Mouse (Mus musculus) heart, postnatal 0 days (tissue): ENCODE data around the gene Krt26. TPM values are rescaled to one million over a fixed set of nuclear protein-coding genes. Genes with fewer than 3 reads are reported as not detected.

ENCODE experiments used
- ATAC-seq: fragments of 200-750 bp; cut with Nextera tagmentation; 2 replicates; pipeline ENCODE4 v1.8.0; 2017; ENCODE audit warnings: low read depth, moderate number of reproducible peaks, moderate library complexity; ENCODE audit not compliant: insufficient read depth
- DNase-seq: peaks from one replicate; pipeline ENCODE4 v3.0.0-alpha.2; 2016; ENCODE audit warnings: low spot score
- H3K27ac ChIP-seq: fragments of 300-500 bp; sonication (generic); 2 replicates; pipeline ENCODE4 v1.5.1; 2014; ENCODE audit warnings: low read depth, mild to moderate bottlenecking
- H3K27me3 ChIP-seq: fragments of 300-500 bp; sonication (generic); 2 replicates; pipeline ENCODE4 v1.6.1; 2014; ENCODE audit warnings: low read length, mixed read lengths; ENCODE audit not compliant: control insufficient read depth, insufficient read depth
- H3K36me3 ChIP-seq: fragments of 300-500 bp; sonication (generic); replicated peaks from 2 replicates; pipeline ENCODE4 v1.6.1; 2014; ENCODE audit warnings: low read length, mixed read lengths; ENCODE audit not compliant: control insufficient read depth, insufficient read depth
- H3K4me1 ChIP-seq: fragments of 300-500 bp; sonication (generic); 2 replicates; pipeline ENCODE4 v1.6.1; 2014; ENCODE audit warnings: antibody characterized with exemption; ENCODE audit not compliant: control insufficient read depth, insufficient read depth
- H3K4me2 ChIP-seq: fragments of 300-500 bp; sonication (generic); 2 replicates; pipeline ENCODE4 v1.6.1; 2014; ENCODE audit warnings: low read depth, mild to moderate bottlenecking, low read length, moderate library complexity
- H3K4me3 ChIP-seq: fragments of 300-500 bp; sonication (generic); 2 replicates; pipeline ENCODE4 v1.5.1; 2014; ENCODE audit warnings: low read depth, low read length
- H3K9ac ChIP-seq: fragments of 300-500 bp; sonication (generic); replicated peaks from 2 replicates; pipeline ENCODE4 v1.6.1; 2014; ENCODE audit warnings: low read depth, low read length, mixed read lengths
- H3K9me3 ChIP-seq: fragments of 300-500 bp; sonication (generic); replicated peaks from 2 replicates; pipeline ENCODE4 v1.6.1; 2016; ENCODE audit warnings: low read length; ENCODE audit not compliant: control insufficient read depth
- CTCF ChIP-seq: IDR thresholded peaks from 2 replicates; pipeline ENCODE4 v1.5.1; 2016; ENCODE audit warnings: antibody characterized with exemption, control low read depth, low read depth
- EP300 ChIP-seq: IDR thresholded peaks from 2 replicates; pipeline ENCODE4 v1.6.1; 2016; ENCODE audit warnings: antibody characterized with exemption, low read depth
- WGBS: fragments of 180-500 bp; shearing (Covaris S2); extraction: QIAGEN DNeasy Blood & Tissue Kit; methylation state at CpG from one replicate; pipeline ENCODE4 v1.1.7; 2014; 5-methylcytosine and 5-hydroxymethylcytosine counted together
- polyA plus RNA-seq: library from polyadenylated mRNA; unstranded; fragments of >200 nt; fragmentation: Nextera tagmentation; extraction: Ambion mirVana; gene quantifications from 2 replicates; pipeline ENCODE4 v1.2.1, GENCODE M21; 2015
- total RNA-seq: library from RNA; depleted of rRNA; stranded (reverse); fragments of >200 nt; gene quantifications from 2 replicates; pipeline ENCODE4 v1.2.3, GENCODE M21; 2014; ENCODE audit warnings: low replicate concordance

The Krt26 gene
- total and polyA plus RNA-seq, 2 experiments from 2014 or later: not detected

- Histone ChIP-seq H3K27me3 (no peaks in the 10 kb centered on the region), H3K27ac (no peak overlapping the region), H3K9me3 (no peaks in the 10 kb centered on the region), H3K4me3 (no peak overlapping the region), H3K4me2 (no peak overlapping the region), H3K9ac (no peak overlapping the region), H3K36me3 (no peaks in the 10 kb centered on the region), H3K4me1 (no peaks in the 10 kb centered on the region)
- no peak for ATAC-seq
- WGBS: 72% methylated on average over 13 of the region's 13 CpGs
- no peak for TF ChIP-seq CTCF
- no peak for TF ChIP-seq EP300
- DNase-seq: no peak
Observed at GRCm38 (mm10) chr11:99333426-99333825, 4.3 kb downstream of the Krt26 start.

- H3K9ac ChIP-seq: no peak overlapping the region
- no peak for ATAC-seq
- no peaks in the 10 kb centered on the region for H3K4me1 ChIP-seq
- no peak overlapping the region for H3K4me3 ChIP-seq
- H3K27ac ChIP-seq: no peak overlapping the region
- H3K27me3 ChIP-seq: no peaks in the 10 kb centered on the region
- TF ChIP-seq EP300 (no peak), CTCF (no peak)
- H3K9me3 ChIP-seq: no peaks in the 10 kb centered on the region
- H3K36me3 ChIP-seq: no peaks in the 10 kb centered on the region
- WGBS: 63% methylated on average over 2 of the region's 2 CpGs
- no peak overlapping the region for H3K4me2 ChIP-seq
- no peak for DNase-seq
Observed at GRCm38 (mm10) chr11:99329655-99330054, 8.1 kb downstream of the Krt26 start.

- no peak within 1 kb of the TSS for H3K4me2 ChIP-seq
- H3K27ac ChIP-seq: no peak within 1 kb of the TSS
- no peaks in the 10 kb centered on the region for H3K36me3 ChIP-seq
- WGBS: 85% methylated on average over 11 of the region's 11 CpGs
- no peak for TF ChIP-seq EP300
- no peak for TF ChIP-seq CTCF
- H3K4me3 ChIP-seq: no peak within 1 kb of the TSS
- no peaks in the 10 kb centered on the region for H3K9me3 ChIP-seq
- ATAC-seq (no peak), DNase-seq (no peak)
- no peaks in the 10 kb centered on the region for H3K27me3 ChIP-seq
- no peak within 1 kb of the TSS for H3K9ac ChIP-seq
- H3K4me1 ChIP-seq: no peaks in the 10 kb centered on the region
Observed at GRCm38 (mm10) chr11:99322851-99323250, 14.9 kb downstream of the Krt26 start, which contains the start of gene Krt25. Gene Krt25 (minus strand): TSS chr11:99322951.

- no peaks in the 10 kb centered on the region for H3K4me1 ChIP-seq
- ATAC-seq (no peak), DNase-seq (no peak)
- H3K4me2 ChIP-seq: no peak overlapping the region
- H3K9me3 ChIP-seq: no peaks in the 10 kb centered on the region
- H3K36me3 ChIP-seq: no peaks in the 10 kb centered on the region
- no peaks in the 10 kb centered on the region for H3K27me3 ChIP-seq
- TF ChIP-seq CTCF (no peak), EP300 (no peak)
- no peak overlapping the region for H3K4me3 ChIP-seq
- WGBS: 80% methylated on average over 14 of the region's 14 CpGs
- no peak overlapping the region for H3K27ac ChIP-seq
- H3K9ac ChIP-seq: no peak overlapping the region
Observed at GRCm38 (mm10) chr11:99321094-99321493, 16.7 kb downstream of the Krt26 start.

- Histone ChIP-seq H3K36me3 (no peaks in the 10 kb centered on the region), H3K27me3 (no peaks in the 10 kb centered on the region), H3K4me3 (peak overlapping the region; percentile 7; the same call in 1 of the 2 replicates), H3K4me2 (peak overlapping the region; percentile 45), H3K9ac (no peak overlapping the region), H3K27ac (no peak overlapping the region), H3K9me3 (no peaks in the 10 kb centered on the region), H3K4me1 (no peaks in the 10 kb centered on the region)
- 22% methylated on average over 9 of the region's 9 CpGs for WGBS
- ATAC-seq: peak; percentile 79
- TF ChIP-seq EP300 (no peak), CTCF (no peak)
- peak; percentile 30 for DNase-seq
Observed at GRCm38 (mm10) chr11:99319127-99319526, 18.6 kb downstream of the Krt26 start.

GRCm38 (mm10) chr11:99316543-99316942 lies 21.2 kb downstream of the Krt26 start:
- DNase-seq: no peak
- H3K36me3 ChIP-seq: no peaks in the 10 kb centered on the region
- ATAC-seq: no peak
- no peaks in the 10 kb centered on the region for H3K9me3 ChIP-seq
- no peaks in the 10 kb centered on the region for H3K4me1 ChIP-seq
- H3K9ac ChIP-seq: no peak overlapping the region
- H3K27me3 ChIP-seq: no peaks in the 10 kb centered on the region
- no peak overlapping the region for H3K4me2 ChIP-seq
- no peak overlapping the region for H3K27ac ChIP-seq
- no peak overlapping the region for H3K4me3 ChIP-seq
- no peak for TF ChIP-seq CTCF
- no peak for TF ChIP-seq EP300
- 64% methylated on average over 8 of the region's 8 CpGs for WGBS
